20 mouse cellular contexts compared by ENCODE assay signal in genomic region chr8:123188841-123189240, GRCm38 (mm10). TPM values are rescaled to one million over a fixed set of nuclear protein-coding genes. Genes with fewer than 3 reads are reported as not detected.
DNase-seq lines count a peak whose midpoint lies in the region; ATAC-seq and TF ChIP-seq lines count a peak whose summit lies in the region.
"Had no signal": no experiment of that assay in that cellular context is flagged by ENCODE, and none has a peak within 500 bp of the region (broad histone marks: within the 10 kb centered on the region; RNA-seq: fewer than 3 reads in every experiment).

No protein-coding gene starts in this region.

- no peaks in the 10 kb centered on the region for H3K9me3 ChIP-seq in MEL (replicated peaks; ENCODE audit: insufficient read depth, low read length)
- no peaks in the 10 kb centered on the region for H3K9me3 ChIP-seq in stomach, postnatal 0 days (ENCODE audit: control insufficient read depth, low read length)
- no peaks in the 10 kb centered on the region for H3K9me3 ChIP-seq in midbrain, embryonic 15.5 days
- H3K9me3 ChIP-seq: embryonic facial prominence, embryonic 12.5 days; forebrain, embryonic 15.5 days; heart, embryonic 13.5 days; hindbrain, embryonic 12.5 days had no signal

- DNase-seq in lung, adult 2 months: no peak
- DNase-seq in lung, postnatal 4 days: no peak
- peak; percentile 27 for DNase-seq in MEL (ENCODE audit: low read depth, low spot score)
- peak; percentile 33 for DNase-seq in stomach, postnatal 0 days (ENCODE audit: low spot score)
- DNase-seq: adrenal gland, postnatal 10 days; cerebellum, adult 11-12 months; cerebellum, adult 9-10 months; cerebellum, postnatal 25 days; gastrocnemius, postnatal 36 days; heart, adult 11 months; heart, postnatal 4 days had no signal

- TF ChIP-seq POLR2A in lung, adult 2 months (IDR thresholded peaks at IDR 0.05; ENCODE audit: borderline replicate concordance, extremely low read depth, low read depth, low read length): 0 out of 2 replicates have a peak, but pooled peaks have one; percentile 2
- TF ChIP-seq POLR2A in MEL (IDR thresholded peaks at IDR 0.05; ENCODE audit: control insufficient read depth in 1 of 2, insufficient read depth in 1 of 2, low read depth in 1 of 2, low read length in 2 of 2, poor library complexity in 1 of 2): no peak

- H3K27me3 ChIP-seq in MEL (ENCODE audit: control insufficient read depth in 1 of 2, insufficient read depth in 2 of 2, low read length in 2 of 2): 0 out of 4 replicates have a peak, but pooled peaks cover 0 to 1% of the 10 kb centered on the region in 2 experiments
- no peaks in the 10 kb centered on the region for H3K27me3 ChIP-seq in stomach, postnatal 0 days (ENCODE audit: control insufficient read depth, insufficient read depth, low read length)
- H3K27me3 ChIP-seq in midbrain, embryonic 15.5 days (replicated peaks): no peaks in the 10 kb centered on the region
- H3K27me3 ChIP-seq: embryonic facial prominence, embryonic 12.5 days; forebrain, embryonic 15.5 days; hindbrain, embryonic 12.5 days had no signal

- no peak overlapping the region for H3K4me3 ChIP-seq in lung, adult 2 months (replicated peaks; ENCODE audit: extremely low read depth, low read depth, low read length)
- H3K4me3 ChIP-seq in MEL (ENCODE audit: control insufficient read depth in 1 of 2, insufficient read depth in 1 of 2, low read depth in 2 of 2, low read length in 2 of 2): no peak overlapping the region
- no peak overlapping the region for H3K4me3 ChIP-seq in brown adipose tissue, adult 24 weeks (ENCODE audit: insufficient read depth, low read depth, low read length)
- H3K4me3 ChIP-seq in stomach, postnatal 0 days (ENCODE audit: low read depth, low read length): no peak overlapping the region
- no peak overlapping the region for H3K4me3 ChIP-seq in midbrain, embryonic 15.5 days
- H3K4me3 ChIP-seq: embryonic facial prominence, embryonic 12.5 days; forebrain, embryonic 15.5 days; heart, embryonic 13.5 days; hindbrain, embryonic 12.5 days had no signal

- no peak overlapping the region for H3K27ac ChIP-seq in MEL (ENCODE audit: control insufficient read depth, low read depth, low read length)
- H3K27ac ChIP-seq in brown adipose tissue, adult 24 weeks (replicated peaks; ENCODE audit: low read depth, low read length): 0 out of 2 replicates have a peak overlapping the region, but pooled peaks have one; percentile 1
- no peak overlapping the region for H3K27ac ChIP-seq in stomach, postnatal 0 days (replicated peaks)
- H3K27ac ChIP-seq in midbrain, embryonic 15.5 days: no peak overlapping the region
- H3K27ac ChIP-seq: embryonic facial prominence, embryonic 12.5 days; forebrain, embryonic 15.5 days; heart, embryonic 13.5 days; hindbrain, embryonic 12.5 days had no signal

- H3K36me3 ChIP-seq in MEL (ENCODE audit: control insufficient read depth in 1 of 2, insufficient read depth in 2 of 2, low read length in 2 of 2): peaks cover 0 to 11% of the 10 kb centered on the region in 2 experiments; a peak in 2 of 4 replicates
- H3K36me3 ChIP-seq in stomach, postnatal 0 days (ENCODE audit: control insufficient read depth, insufficient read depth, low read length): no peaks in the 10 kb centered on the region
- H3K36me3 ChIP-seq in midbrain, embryonic 15.5 days (replicated peaks): no peaks in the 10 kb centered on the region
- H3K36me3 ChIP-seq: embryonic facial prominence, embryonic 12.5 days; forebrain, embryonic 15.5 days; heart, embryonic 13.5 days; hindbrain, embryonic 12.5 days had no signal

- no peak for TF ChIP-seq RAD21 in MEL (IDR thresholded peaks at IDR 0.05; ENCODE audit: low read depth, low read length)

- TF ChIP-seq CTCF in lung, adult 2 months (IDR thresholded peaks at IDR 0.05; ENCODE audit: insufficient read depth, low read length): no peak
- TF ChIP-seq CTCF in MEL (IDR thresholded peaks at IDR 0.05 in 2 of 3, conservative IDR thresholded peaks at IDR 0.05 in 1 of 3; ENCODE audit: control insufficient read depth in 1 of 3, insufficient read depth in 1 of 3, low read depth in 2 of 3, low read length in 3 of 3, poor library complexity in 1 of 3, severe bottlenecking in 1 of 3): no peak
- TF ChIP-seq CTCF in stomach, postnatal 0 days (IDR thresholded peaks at IDR 0.05; ENCODE audit: low read depth): no peak

- H3K9ac ChIP-seq in MEL (ENCODE audit: control insufficient read depth, low read depth, low read length, poor library complexity, severe bottlenecking): no peak overlapping the region
- no peak overlapping the region for H3K9ac ChIP-seq in stomach, postnatal 0 days (ENCODE audit: low read length)
- no peak overlapping the region for H3K9ac ChIP-seq in midbrain, embryonic 15.5 days
- H3K9ac ChIP-seq: embryonic facial prominence, embryonic 12.5 days; forebrain, embryonic 15.5 days; heart, embryonic 13.5 days; hindbrain, embryonic 12.5 days had no signal

- no peaks in the 10 kb centered on the region; the same call in 1 of the 2 replicates for H3K4me1 ChIP-seq in lung, adult 2 months (ENCODE audit: control insufficient read depth, insufficient read depth, low read length)
- H3K4me1 ChIP-seq in MEL (ENCODE audit: control insufficient read depth in 1 of 2, insufficient read depth in 2 of 2, low read length in 2 of 2): peaks cover 0 to 25% of the 10 kb centered on the region in 2 experiments; a peak in 2 of 4 replicates
- peaks cover 9% of the 10 kb centered on the region for H3K4me1 ChIP-seq in brown adipose tissue, adult 24 weeks (ENCODE audit: control insufficient read depth, insufficient read depth, insufficient read length, low read length)
- H3K4me1 ChIP-seq in stomach, postnatal 0 days (replicated peaks; ENCODE audit: control insufficient read depth, insufficient read depth): no peaks in the 10 kb centered on the region
- H3K4me1 ChIP-seq in midbrain, embryonic 15.5 days: peaks cover 3% of the 10 kb centered on the region; the same call in 1 of the 2 replicates
- H3K4me1 ChIP-seq: forebrain, embryonic 15.5 days had no signal

- no peak for ATAC-seq in stomach, postnatal 0 days (ENCODE audit: low FRiP score, low TSS enrichment)
- no peak for ATAC-seq in frontal cortex, adult (ENCODE audit: low TSS enrichment)
- ATAC-seq in midbrain, embryonic 15.5 days (replicated peaks): no peak
- ATAC-seq: forebrain, embryonic 15.5 days; hindbrain, embryonic 16.5 days had no signal

- TF ChIP-seq EP300 in MEL (IDR thresholded peaks at IDR 0.05; ENCODE audit: low read depth in 1 of 2, low read length in 2 of 2): no peak
- no peak for TF ChIP-seq EP300 in stomach, postnatal 0 days (optimal IDR thresholded peaks at IDR 0.05)

- no peaks in the 10 kb centered on the region for H3K79me2 ChIP-seq in MEL (ENCODE audit: control insufficient read depth, insufficient read depth, low read length, poor library complexity)

- H3K4me2 ChIP-seq in stomach, postnatal 0 days (replicated peaks; ENCODE audit: low read depth): no peak overlapping the region
- H3K4me2 ChIP-seq in midbrain, embryonic 15.5 days: no peak overlapping the region
- H3K4me2 ChIP-seq: embryonic facial prominence, embryonic 12.5 days; forebrain, embryonic 15.5 days; heart, embryonic 13.5 days; hindbrain, embryonic 12.5 days had no signal

- 31% methylated on average over 7 of the region's 7 CpGs for WGBS in lung, adult 2 months
- 53% methylated on average over 7 of the region's 7 CpGs for whole genome bisulfite sequencing in stomach, postnatal 0 days
- 74% methylated on average over 7 of the region's 7 CpGs for WGBS in midbrain, embryonic 15.5 days

RNA-seq across cellular contexts. Expression of gene Dpep1, which starts 2.8 kb away (rescaled TPM):
- 210 and 267 TPM in 2 replicates for polyA plus RNA-seq in lung, adult 2 months (2012; rRNA removed)
- total RNA-seq in MEL (2012; rRNA removed): not detected in 2 replicates
- not detected for polyA plus RNA-seq in MEL (2012; ENCODE audit: insufficient read depth in 1 of 2, insufficient read length in 2 of 2, low read depth in 1 of 2, low replicate concordance in 2 of 2, missing spikeins in 1 of 2)
- polyA plus RNA-seq in brown adipose tissue, adult 24 weeks (2012; ENCODE audit: insufficient read depth, insufficient read length, missing spikeins): 29.4 and 31.2 TPM in 2 replicates
- 10.0 and 13.6 TPM in 2 replicates for polyA plus RNA-seq in stomach, postnatal 0 days (2015; fragmentation: Nextera tagmentation; extraction: Ambion mirVana)
- polyA plus RNA-seq in midbrain, embryonic 15.5 days (2015; fragmentation: Nextera tagmentation; extraction: Ambion mirVana): 0.13 and 0.19 TPM in 2 replicates
- polyA plus RNA-seq: cortical plate, adult 2 months had no signal

RNA-seq across cellular contexts. Expression of gene Chmp1a, which starts 23.7 kb away (rescaled TPM):
- polyA plus RNA-seq in lung, adult 2 months (2012; rRNA removed): 73.2 and 99.8 TPM in 2 replicates
- 68.6 and 80.5 TPM in 2 replicates for total RNA-seq in MEL (2012; rRNA removed)
- polyA plus RNA-seq in MEL (2012; ENCODE audit: insufficient read depth in 1 of 2, insufficient read length in 2 of 2, low read depth in 1 of 2, low replicate concordance in 2 of 2, missing spikeins in 1 of 2): 10 to 100 TPM in 1 of 2 experiments, not detected in 1; 85.7 TPM
- polyA plus RNA-seq in brown adipose tissue, adult 24 weeks (2012; ENCODE audit: insufficient read depth, insufficient read length, missing spikeins): 34.7 and 39.5 TPM in 2 replicates
- polyA plus RNA-seq in stomach, postnatal 0 days (2015; fragmentation: Nextera tagmentation; extraction: Ambion mirVana): 153 and 157 TPM in 2 replicates
- polyA plus RNA-seq in midbrain, embryonic 15.5 days (2015; fragmentation: Nextera tagmentation; extraction: Ambion mirVana): 227 and 235 TPM in 2 replicates

RNA-seq across cellular contexts. Expression of gene Spata33, which starts 23.8 kb away (rescaled TPM):
- 2.8 and 3.1 TPM in 2 replicates for polyA plus RNA-seq in lung, adult 2 months (2012; rRNA removed)
- total RNA-seq in MEL (2012; rRNA removed): 0.98 and 1.2 TPM in 2 replicates
- polyA plus RNA-seq in MEL (2012; ENCODE audit: insufficient read depth in 1 of 2, insufficient read length in 2 of 2, low read depth in 1 of 2, low replicate concordance in 2 of 2, missing spikeins in 1 of 2): 1 to 10 TPM in 1 of 2 experiments, not detected in 1; 1.4 TPM
- 5.8 TPM in 1 of 2 replicates, not detected in the other for polyA plus RNA-seq in brown adipose tissue, adult 24 weeks (2012; ENCODE audit: insufficient read depth, insufficient read length, missing spikeins)
- 0.91 and 0.94 TPM in 2 replicates for polyA plus RNA-seq in stomach, postnatal 0 days (2015; fragmentation: Nextera tagmentation; extraction: Ambion mirVana)
- polyA plus RNA-seq in midbrain, embryonic 15.5 days (2015; fragmentation: Nextera tagmentation; extraction: Ambion mirVana): 8.0 and 8.1 TPM in 2 replicates

RNA-seq across cellular contexts. Expression of gene Sult5a1, which starts 30.7 kb away (rescaled TPM):
- 35.3 and 45.2 TPM in 2 replicates for polyA plus RNA-seq in lung, adult 2 months (2012; rRNA removed)
- 0.15 TPM in 1 of 2 replicates, not detected in the other for total RNA-seq in MEL (2012; rRNA removed)
- polyA plus RNA-seq in MEL (2012; ENCODE audit: insufficient read depth in 1 of 2, insufficient read length in 2 of 2, low read depth in 1 of 2, low replicate concordance in 2 of 2, missing spikeins in 1 of 2): not detected
- polyA plus RNA-seq in brown adipose tissue, adult 24 weeks (2012; ENCODE audit: insufficient read depth, insufficient read length, missing spikeins): 3.4 and 4.3 TPM in 2 replicates
- 7.8 and 9.3 TPM in 2 replicates for polyA plus RNA-seq in stomach, postnatal 0 days (2015; fragmentation: Nextera tagmentation; extraction: Ambion mirVana)
- polyA plus RNA-seq in midbrain, embryonic 15.5 days (2015; fragmentation: Nextera tagmentation; extraction: Ambion mirVana): 1.6 and 2.1 TPM in 2 replicates

RNA-seq across cellular contexts. Expression of gene Cdk10, which starts 35.8 kb away (rescaled TPM):
- polyA plus RNA-seq in lung, adult 2 months (2012; rRNA removed): 48.5 and 60.3 TPM in 2 replicates
- 23.2 and 28.0 TPM in 2 replicates for total RNA-seq in MEL (2012; rRNA removed)
- polyA plus RNA-seq in MEL (2012; ENCODE audit: insufficient read depth in 1 of 2, insufficient read length in 2 of 2, low read depth in 1 of 2, low replicate concordance in 2 of 2, missing spikeins in 1 of 2): 10 to 100 TPM in 1 of 2 experiments, not detected in 1; 43.8 TPM
- 11.4 and 12.3 TPM in 2 replicates for polyA plus RNA-seq in brown adipose tissue, adult 24 weeks (2012; ENCODE audit: insufficient read depth, insufficient read length, missing spikeins)
- polyA plus RNA-seq in stomach, postnatal 0 days (2015; fragmentation: Nextera tagmentation; extraction: Ambion mirVana): 16.1 and 16.7 TPM in 2 replicates
- 52.6 and 55.0 TPM in 2 replicates for polyA plus RNA-seq in midbrain, embryonic 15.5 days (2015; fragmentation: Nextera tagmentation; extraction: Ambion mirVana)

Comparison
In these comparisons a context has a peak if more than half of its experiments do, and no peak if none do; other contexts are left out.
1. DNase-seq: peak in MEL (single experiment) and stomach, postnatal 0 days (single experiment); none in lung, adult 2 months (single experiment) and lung, postnatal 4 days (0 of 2).